Mouse (Mus musculus): Measurements from ENCODE around the gene Abca8a. TPM values are rescaled to one million over a fixed set of nuclear protein-coding genes. Genes with fewer than 3 reads are reported as not detected.

The Abca8a gene
- polyA plus RNA-seq, 2 experiments, result 4.4 to 6.6 TPM

DNA sequence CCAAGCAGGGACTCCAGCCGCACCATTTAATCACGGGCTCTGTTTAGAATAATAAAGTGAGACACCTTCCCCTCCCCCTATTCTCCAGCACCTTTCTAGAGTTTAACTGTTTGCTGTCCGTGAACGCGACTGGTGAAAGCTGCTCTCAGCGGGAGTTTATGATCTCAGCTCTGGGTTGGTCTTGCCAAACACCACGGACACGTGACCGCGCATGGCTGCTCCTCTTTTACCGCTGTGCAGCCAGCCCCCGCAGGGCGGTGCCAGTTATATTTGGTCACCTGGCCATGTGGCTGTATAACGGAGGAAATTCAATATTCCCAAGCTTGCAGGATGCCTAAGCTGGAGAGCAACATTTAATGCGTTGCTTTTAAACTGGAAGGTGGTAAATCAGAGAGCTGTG, 100.2 kb downstream of the Abca8a start, which contains the start of gene Abca8b:
Abca8b (minus strand) TSS at position 222 of the 400 bp plus-strand sequence.
- Histone ChIP-seq H3K9ac (ENCODE audit: low read depth, low read length, severe bottlenecking) (peak within 1 kb of the TSS; percentile 8; the same call in 1 of the 2 replicates), H3K9me3 (ENCODE audit: control insufficient read depth, low read length) (no peaks in the 10 kb centered on the region), H3K4me3 (replicated peaks; ENCODE audit: low read length) (peak within 1 kb of the TSS; percentile 36), H3K27ac (replicated peaks; ENCODE audit: low read depth, low read length) (peak within 1 kb of the TSS; percentile 38; the same call in 1 of the 2 replicates), H3K4me1 (ENCODE audit: control insufficient read depth, insufficient read depth, low read length) (peaks cover 7% of the 10 kb centered on the region; the same call in 1 of the 2 replicates), H3K36me3 (ENCODE audit: control insufficient read depth, insufficient read depth, low read length) (no peaks in the 10 kb centered on the region), H3K4me2 (replicated peaks; ENCODE audit: low read depth, low read length, severe bottlenecking) (peak within 1 kb of the TSS; percentile 46), H3K27me3 (ENCODE audit: control insufficient read depth, insufficient read depth, low read length) (no peaks in the 10 kb centered on the region)
- DNase-seq (ENCODE audit: low spot score) (peak; percentile 90), ATAC-seq (ENCODE audit: low FRiP score, low read depth) (peak; percentile 94)
- no peak for TF ChIP-seq POLR2A (IDR thresholded peaks at IDR 0.05; ENCODE audit: borderline replicate concordance, extremely low read depth, insufficient read depth, insufficient read length)
- WGBS, result 0% methylated on average over 15 of the region's 15 CpGs

DNA sequence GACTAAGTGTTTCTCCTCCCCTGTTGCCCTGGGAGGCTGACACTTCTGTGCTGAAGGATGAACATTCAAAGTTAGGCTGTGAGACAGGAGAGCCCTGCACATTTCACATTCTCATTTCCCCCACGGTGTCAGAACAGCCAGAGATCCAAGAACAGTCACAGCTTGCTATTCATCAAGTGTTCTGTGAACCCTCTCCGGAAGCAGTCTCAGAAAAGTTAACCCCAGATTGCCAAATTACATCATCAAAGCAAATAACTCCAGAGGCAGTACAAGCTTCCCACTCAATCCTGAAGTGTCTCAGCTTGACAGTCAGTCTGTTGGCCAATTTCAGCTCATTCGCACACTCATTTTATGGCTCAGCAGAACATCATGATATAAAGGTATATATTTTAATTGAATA, 100.8 kb downstream of the Abca8a start:
- H3K9me3 ChIP-seq (ENCODE audit: control insufficient read depth, low read length), result no peaks in the 10 kb centered on the region
- peak; percentile 38 for DNase-seq (ENCODE audit: low spot score)
- peak overlapping the region; percentile 36 for H3K4me3 ChIP-seq (replicated peaks; ENCODE audit: low read length)
- H3K4me2 ChIP-seq (replicated peaks; ENCODE audit: low read depth, low read length, severe bottlenecking), result peak overlapping the region; percentile 46
- no peaks in the 10 kb centered on the region for H3K27me3 ChIP-seq (ENCODE audit: control insufficient read depth, insufficient read depth, low read length)
- 2% methylated on average over 3 of the region's 3 CpGs for WGBS
- no peak overlapping the region for H3K9ac ChIP-seq (ENCODE audit: low read depth, low read length, severe bottlenecking)
- peak; percentile 56 for ATAC-seq (ENCODE audit: low FRiP score, low read depth)
- TF ChIP-seq POLR2A (IDR thresholded peaks at IDR 0.05; ENCODE audit: borderline replicate concordance, extremely low read depth, insufficient read depth, insufficient read length), result no peak
- no peaks in the 10 kb centered on the region for H3K36me3 ChIP-seq (ENCODE audit: control insufficient read depth, insufficient read depth, low read length)
- H3K27ac ChIP-seq (replicated peaks; ENCODE audit: low read depth, low read length), result peak overlapping the region; percentile 2; the same call in 1 of the 2 replicates
- H3K4me1 ChIP-seq (ENCODE audit: control insufficient read depth, insufficient read depth, low read length), result peaks cover 7% of the 10 kb centered on the region; the same call in 1 of the 2 replicates

DNA sequence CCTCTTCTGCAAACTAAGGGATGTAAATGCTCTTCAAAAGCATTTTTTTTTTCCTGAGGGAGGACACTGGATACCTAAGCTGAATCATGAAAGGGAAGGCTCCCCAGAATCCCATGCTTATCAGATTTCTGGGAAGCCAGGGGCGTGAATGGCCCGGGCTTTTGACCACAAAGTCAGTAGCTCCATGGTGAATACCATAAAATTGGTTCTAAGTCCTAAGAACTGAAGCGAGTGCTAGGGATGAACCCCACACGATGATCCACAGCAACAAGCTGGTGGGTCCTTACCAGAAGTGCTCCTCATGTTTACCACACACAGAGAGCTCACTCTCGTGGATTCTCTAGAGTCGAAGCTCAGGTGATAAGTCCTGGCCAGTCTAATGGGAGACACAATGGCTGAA, 101.8 kb downstream of the Abca8a start:
- 49% methylated on average over 6 of the region's 6 CpGs for WGBS
- Histone ChIP-seq H3K4me2 (replicated peaks; ENCODE audit: low read depth, low read length, severe bottlenecking) (peak overlapping the region; percentile 46), H3K9me3 (ENCODE audit: control insufficient read depth, low read length) (no peaks in the 10 kb centered on the region)

GRCm38 (mm10) chr11:109991270-109991669, 104.5 kb downstream of the Abca8a start:
- no peak overlapping the region for H3K4me3 ChIP-seq (replicated peaks; ENCODE audit: low read length)
- H3K27ac ChIP-seq (replicated peaks; ENCODE audit: low read depth, low read length), result no peak overlapping the region
- no peak for TF ChIP-seq POLR2A (IDR thresholded peaks at IDR 0.05; ENCODE audit: borderline replicate concordance, extremely low read depth, insufficient read depth, insufficient read length)
- H3K9ac ChIP-seq (ENCODE audit: low read depth, low read length, severe bottlenecking), result no peak overlapping the region
- H3K4me2 ChIP-seq (replicated peaks; ENCODE audit: low read depth, low read length, severe bottlenecking), result no peak overlapping the region
- ATAC-seq (ENCODE audit: low FRiP score, low read depth) (no peak), DNase-seq (ENCODE audit: low spot score) (no peak)
- H3K27me3 ChIP-seq (ENCODE audit: control insufficient read depth, insufficient read depth, low read length), result no peaks in the 10 kb centered on the region
- peaks cover 15% of the 10 kb centered on the region for H3K4me1 ChIP-seq (ENCODE audit: control insufficient read depth, insufficient read depth, low read length)
- H3K36me3 ChIP-seq (ENCODE audit: control insufficient read depth, insufficient read depth, low read length), result no peaks in the 10 kb centered on the region
- H3K9me3 ChIP-seq (ENCODE audit: control insufficient read depth, low read length), result no peaks in the 10 kb centered on the region
- WGBS, result 78% methylated on average over 3 of the region's 3 CpGs

More for the DNA sequence above, 101.8 kb downstream of the Abca8a start:
- H3K27me3 ChIP-seq (ENCODE audit: control insufficient read depth, insufficient read depth, low read length), result no peaks in the 10 kb centered on the region
- DNase-seq (ENCODE audit: low spot score) (no peak), ATAC-seq (ENCODE audit: low FRiP score, low read depth) (no peak)
- H3K36me3 ChIP-seq (ENCODE audit: control insufficient read depth, insufficient read depth, low read length), result no peaks in the 10 kb centered on the region
- peaks cover 7% of the 10 kb centered on the region; the same call in 1 of the 2 replicates for H3K4me1 ChIP-seq (ENCODE audit: control insufficient read depth, insufficient read depth, low read length)
- no peak overlapping the region for H3K4me3 ChIP-seq (replicated peaks; ENCODE audit: low read length)
- no peak overlapping the region for H3K9ac ChIP-seq (ENCODE audit: low read depth, low read length, severe bottlenecking)
- TF ChIP-seq POLR2A (IDR thresholded peaks at IDR 0.05; ENCODE audit: borderline replicate concordance, extremely low read depth, insufficient read depth, insufficient read length), result no peak
- no peak overlapping the region for H3K27ac ChIP-seq (replicated peaks; ENCODE audit: low read depth, low read length)

GRCm38 (mm10) chr11:109990256-109990655, 105.5 kb downstream of the Abca8a start:
- Histone ChIP-seq H3K4me3 (replicated peaks; ENCODE audit: low read length) (no peak overlapping the region), H3K36me3 (ENCODE audit: control insufficient read depth, insufficient read depth, low read length) (no peaks in the 10 kb centered on the region), H3K27ac (replicated peaks; ENCODE audit: low read depth, low read length) (no peak overlapping the region), H3K9ac (ENCODE audit: low read depth, low read length, severe bottlenecking) (no peak overlapping the region), H3K27me3 (ENCODE audit: control insufficient read depth, insufficient read depth, low read length) (no peaks in the 10 kb centered on the region), H3K4me1 (ENCODE audit: control insufficient read depth, insufficient read depth, low read length) (peaks cover 15% of the 10 kb centered on the region), H3K9me3 (ENCODE audit: control insufficient read depth, low read length) (no peaks in the 10 kb centered on the region), H3K4me2 (replicated peaks; ENCODE audit: low read depth, low read length, severe bottlenecking) (no peak overlapping the region)
- DNase-seq (ENCODE audit: low spot score) (no peak), ATAC-seq (ENCODE audit: low FRiP score, low read depth) (no peak)
- WGBS, result 81% methylated on average over 2 of the region's 2 CpGs
- no peak for TF ChIP-seq POLR2A (IDR thresholded peaks at IDR 0.05; ENCODE audit: borderline replicate concordance, extremely low read depth, insufficient read depth, insufficient read length)

Data from limb, embryonic 14.5 days (tissue).